Mouse (Mus musculus) limb, embryonic 14.5 days (tissue): Measurements from ENCODE around the gene Gm3336. TPM values are rescaled to one million over a fixed set of nuclear protein-coding genes. Genes with fewer than 3 reads are reported as not detected.

ENCODE experiments used
- ATAC-seq: fragments of 200-750 bp; cut with Nextera tagmentation; 2 replicates; pipeline ENCODE4 v1.8.0; 2017; ENCODE audit warnings: low read depth, moderate number of reproducible peaks, moderate TSS enrichment; ENCODE audit not compliant: low FRiP score
- DNase-seq: peaks from one replicate; pipeline ENCODE4 v3.0.0-alpha.2; 2015; ENCODE audit warnings: low spot score
- H3K27ac ChIP-seq: fragments of 300-500 bp; sonication (generic); replicated peaks from 2 replicates; pipeline ENCODE4 v1.5.1; 2014; ENCODE audit warnings: low read depth, mild to moderate bottlenecking, low read length, moderate library complexity, mixed read lengths
- H3K27me3 ChIP-seq: fragments of 300-500 bp; sonication (generic); 2 replicates; pipeline ENCODE4 v1.6.1; 2014; ENCODE audit warnings: low read length, mixed read lengths; ENCODE audit not compliant: control insufficient read depth, insufficient read depth
- H3K36me3 ChIP-seq: fragments of 300-500 bp; sonication (generic); 2 replicates; pipeline ENCODE4 v1.6.1; 2014; ENCODE audit warnings: mild to moderate bottlenecking, low read length, moderate library complexity, mixed read lengths; ENCODE audit not compliant: control insufficient read depth, insufficient read depth
- H3K4me1 ChIP-seq: fragments of 300-500 bp; sonication (generic); 2 replicates; pipeline ENCODE4 v1.6.1; 2014; ENCODE audit warnings: antibody characterized with exemption, low read length, mixed read lengths; ENCODE audit not compliant: control insufficient read depth, insufficient read depth
- H3K4me2 ChIP-seq: fragments of 300-500 bp; sonication (generic); replicated peaks from 2 replicates; pipeline ENCODE4 v1.6.1; 2014; ENCODE audit warnings: low read depth, mild to moderate bottlenecking, low read length, moderate library complexity; ENCODE audit not compliant: severe bottlenecking
- H3K4me3 ChIP-seq: fragments of 300-500 bp; sonication (generic); replicated peaks from 2 replicates; pipeline ENCODE4 v1.5.1; 2014; ENCODE audit warnings: low read length
- H3K9ac ChIP-seq: fragments of 300-500 bp; sonication (generic); 2 replicates; pipeline ENCODE4 v1.6.1; 2014; ENCODE audit warnings: mild to moderate bottlenecking, low read depth, low read length, moderate library complexity; ENCODE audit not compliant: severe bottlenecking
- H3K9me3 ChIP-seq: fragments of 300-500 bp; sonication (generic); 2 replicates; pipeline ENCODE4 v1.6.1; 2016; ENCODE audit warnings: low read length; ENCODE audit not compliant: control insufficient read depth
- POLR2A ChIP-seq: fragments of 200-500 bp; IDR thresholded peaks from 2 replicates; pipeline ENCODE4 v1.8.0; 2012; ENCODE audit warnings: inconsistent platforms, mild to moderate bottlenecking, moderate library complexity, borderline replicate concordance; ENCODE audit not compliant: insufficient read depth, insufficient read length; ENCODE audit errors: extremely low read depth
- WGBS: fragments of 180-500 bp; shearing (Covaris S2); extraction: QIAGEN DNeasy Blood & Tissue Kit; methylation state at CpG from one replicate; pipeline ENCODE4 v1.1.7; 2014; 5-methylcytosine and 5-hydroxymethylcytosine counted together
- polyA plus RNA-seq, 2 experiments: library from polyadenylated mRNA; depleted of rRNA in 1 of 2; stranded (reverse) in 1 of 2; unstranded in 1 of 2; fragments of >200 nt; fragmentation: Nextera tagmentation in 1 of 2; extraction: Ambion mirVana in 1 of 2; gene quantifications; 2 replicates each; pipeline versions ENCODE4 v1.2.1 to v1.2.3; 2012 to 2014

The Gm3336 gene
- polyA plus RNA-seq, 2 experiments, result not detected

DNA sequence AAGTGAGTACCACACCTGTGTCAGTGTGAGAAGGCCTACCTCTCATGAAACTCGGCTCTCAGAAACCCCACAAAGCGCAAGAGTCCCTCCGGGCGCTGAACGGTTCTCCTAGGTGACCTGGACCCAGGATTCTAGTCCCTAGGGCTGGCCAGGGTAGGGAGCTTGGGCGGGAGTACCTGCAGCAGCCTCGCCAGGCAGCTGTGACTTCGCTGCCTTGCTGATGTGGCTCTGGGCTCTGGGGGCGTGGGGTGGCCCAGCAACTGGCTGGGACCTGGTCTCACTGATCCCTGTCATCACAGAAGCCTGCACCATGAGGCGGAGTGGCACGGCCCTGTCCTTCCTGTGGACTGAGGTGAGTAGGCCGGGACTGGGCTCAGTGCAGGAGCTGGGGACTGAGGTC, 5.9 kb downstream of the Gm3336 start:
- no peak overlapping the region for H3K9ac ChIP-seq
- no peak overlapping the region for H3K4me2 ChIP-seq
- H3K27ac ChIP-seq, result no peak overlapping the region
- H3K4me1 ChIP-seq, result no peaks in the 10 kb centered on the region
- DNase-seq, result no peak
- peaks cover 15% of the 10 kb centered on the region; the same call in 1 of the 2 replicates for H3K27me3 ChIP-seq
- 81% methylated on average over 12 of the region's 12 CpGs for WGBS
- no peak overlapping the region for H3K4me3 ChIP-seq
- no peak for ATAC-seq
- no peaks in the 10 kb centered on the region for H3K36me3 ChIP-seq
- no peaks in the 10 kb centered on the region for H3K9me3 ChIP-seq
- no peak for TF ChIP-seq POLR2A

DNA sequence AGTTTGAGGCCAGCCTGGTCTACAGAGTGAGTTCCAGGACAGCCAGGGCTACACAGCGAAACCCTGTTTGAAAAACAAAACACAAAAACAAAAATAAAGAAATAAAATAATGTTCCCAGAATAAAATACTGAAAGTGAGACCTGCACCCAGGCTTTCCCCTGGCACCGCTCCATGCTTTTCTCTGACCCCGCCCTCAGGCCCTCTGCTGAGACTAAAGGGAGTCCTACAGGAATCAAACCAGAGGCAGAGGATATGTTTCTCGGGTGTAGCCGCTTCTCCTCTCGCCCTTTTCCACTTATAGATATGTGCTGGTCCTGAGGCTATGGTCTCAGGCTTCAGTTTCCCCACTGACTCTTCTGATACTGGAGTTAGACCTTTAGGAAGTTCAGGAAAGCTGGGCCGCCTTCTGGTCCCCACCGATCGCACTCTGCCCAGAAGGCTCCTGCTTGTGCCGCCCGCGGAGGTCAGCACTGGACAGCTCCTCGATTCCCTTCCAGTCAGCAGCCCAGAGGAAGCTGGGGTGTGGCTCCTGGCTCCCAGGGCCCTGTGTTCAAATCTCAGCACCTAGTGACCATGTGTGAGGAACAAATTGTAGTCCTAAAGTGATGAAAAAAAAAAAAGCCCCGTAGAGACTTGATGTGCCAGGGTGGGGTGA, 7.6 kb downstream of the Gm3336 start:
- no peaks in the 10 kb centered on the region for H3K36me3 ChIP-seq
- TF ChIP-seq POLR2A, result no peak
- peaks cover 32% of the 10 kb centered on the region for H3K27me3 ChIP-seq
- H3K9ac ChIP-seq, result no peak overlapping the region
- no peak overlapping the region for H3K4me2 ChIP-seq
- no peak overlapping the region for H3K27ac ChIP-seq
- DNase-seq (no peak), ATAC-seq (no peak)
- no peaks in the 10 kb centered on the region for H3K9me3 ChIP-seq
- 19% methylated on average over 14 of the region's 14 CpGs for WGBS
- H3K4me1 ChIP-seq, result no peaks in the 10 kb centered on the region
- H3K4me3 ChIP-seq, result no peak overlapping the region

DNA sequence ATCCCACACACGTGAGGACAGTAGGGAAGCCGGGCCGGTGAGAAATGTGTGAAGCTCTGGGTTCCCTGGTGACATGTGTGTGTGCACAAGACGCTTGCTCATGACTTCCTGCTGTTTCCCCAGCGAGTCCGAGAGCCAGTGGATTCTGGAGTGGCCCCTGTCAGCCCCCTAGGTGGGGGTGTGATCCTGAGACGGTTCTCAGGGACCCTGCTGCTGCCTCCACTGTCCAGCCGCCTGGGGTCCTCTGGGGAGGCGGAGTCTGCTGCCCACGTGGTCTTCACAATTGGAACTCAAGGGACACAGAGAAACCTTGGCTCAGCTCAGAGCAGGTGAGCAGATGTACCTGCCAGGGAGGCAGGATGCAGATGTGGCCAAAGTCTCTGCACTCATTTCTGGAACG, 8.4 kb downstream of the Gm3336 start:
- 46% methylated on average over 11 of the region's 11 CpGs for WGBS
- Histone ChIP-seq H3K9me3 (no peaks in the 10 kb centered on the region), H3K27ac (no peak overlapping the region), H3K36me3 (no peaks in the 10 kb centered on the region), H3K27me3 (peaks cover 33% of the 10 kb centered on the region), H3K4me1 (no peaks in the 10 kb centered on the region), H3K4me2 (no peak overlapping the region), H3K9ac (no peak overlapping the region), H3K4me3 (no peak overlapping the region)
- DNase-seq (no peak), ATAC-seq (no peak)
- TF ChIP-seq POLR2A, result no peak

DNA sequence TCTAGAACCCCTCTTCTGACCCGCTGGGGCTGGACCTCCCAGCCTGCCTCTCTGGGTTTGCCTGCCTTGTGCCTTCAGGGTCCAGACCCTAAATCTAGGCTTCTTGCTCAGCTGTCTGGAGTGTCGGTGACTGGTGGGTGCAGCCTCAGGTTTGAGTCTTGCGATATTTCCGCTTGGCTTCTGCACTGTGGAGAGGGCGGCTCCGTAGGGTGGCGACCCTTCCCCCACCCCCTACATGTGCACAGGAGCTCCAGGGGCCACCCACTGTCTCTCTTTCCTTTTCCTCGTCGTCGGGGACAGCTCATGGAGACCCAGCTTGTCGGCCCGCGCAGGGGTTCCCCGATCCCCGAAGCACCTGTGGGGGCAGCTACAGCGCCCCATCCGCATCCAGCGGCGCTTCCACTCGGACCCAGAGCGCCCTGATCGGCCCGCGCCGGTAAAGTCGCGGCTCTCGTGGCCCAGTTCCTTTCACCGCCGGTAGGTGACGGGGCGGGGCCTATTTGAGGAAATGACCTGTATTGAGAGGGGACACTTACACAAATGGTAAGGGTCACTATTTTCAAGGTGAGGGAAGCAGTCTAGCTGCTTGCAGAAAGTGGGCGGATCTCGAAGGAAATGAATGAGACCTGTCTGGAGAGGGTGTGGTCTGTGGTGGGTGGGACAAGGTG, 11.6 kb downstream of the Gm3336 start:
- peaks cover 38% of the 10 kb centered on the region for H3K27me3 ChIP-seq
- peak overlapping the region; percentile 31 for H3K4me2 ChIP-seq
- no peaks in the 10 kb centered on the region for H3K9me3 ChIP-seq
- H3K36me3 ChIP-seq, result no peaks in the 10 kb centered on the region
- H3K27ac ChIP-seq, result no peak overlapping the region
- DNase-seq (no peak), ATAC-seq (no peak)
- no peak for TF ChIP-seq POLR2A
- H3K4me3 ChIP-seq, result peak overlapping the region; percentile 18
- WGBS, result 4% methylated on average over 31 of the region's 34 CpGs
- H3K9ac ChIP-seq, result 0 out of 2 replicates have a peak overlapping the region, but pooled peaks have one; percentile 25
- no peaks in the 10 kb centered on the region for H3K4me1 ChIP-seq

DNA sequence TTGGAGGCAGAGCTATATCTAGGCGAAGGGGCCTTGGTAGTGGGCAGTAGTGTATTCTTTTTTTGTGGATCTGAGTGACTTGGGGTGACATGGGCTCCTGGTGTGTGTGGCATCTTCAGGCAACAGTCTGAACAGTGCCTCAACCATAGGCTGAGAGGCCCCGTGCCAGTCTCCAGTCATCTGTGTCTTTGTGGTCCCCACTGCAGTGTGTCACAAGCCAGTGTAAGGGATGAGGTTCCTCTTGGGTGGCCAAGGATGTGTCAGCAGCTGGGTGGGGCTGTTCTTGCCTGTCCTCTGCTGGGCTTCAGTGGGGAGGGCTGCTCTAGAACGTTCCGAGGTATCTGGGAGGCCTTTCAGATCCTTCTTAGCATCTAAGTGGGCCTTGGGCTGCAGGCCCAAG, 12.6 kb downstream of the Gm3336 start:
- ATAC-seq (no peak), DNase-seq (no peak)
- 87% methylated on average over 4 of the region's 4 CpGs for WGBS
- no peak overlapping the region for H3K4me3 ChIP-seq
- no peaks in the 10 kb centered on the region for H3K4me1 ChIP-seq
- no peak for TF ChIP-seq POLR2A
- H3K9ac ChIP-seq, result no peak overlapping the region
- no peak overlapping the region for H3K27ac ChIP-seq
- H3K9me3 ChIP-seq, result no peaks in the 10 kb centered on the region
- no peaks in the 10 kb centered on the region for H3K36me3 ChIP-seq
- H3K27me3 ChIP-seq, result peaks cover 38% of the 10 kb centered on the region
- no peak overlapping the region for H3K4me2 ChIP-seq

DNA sequence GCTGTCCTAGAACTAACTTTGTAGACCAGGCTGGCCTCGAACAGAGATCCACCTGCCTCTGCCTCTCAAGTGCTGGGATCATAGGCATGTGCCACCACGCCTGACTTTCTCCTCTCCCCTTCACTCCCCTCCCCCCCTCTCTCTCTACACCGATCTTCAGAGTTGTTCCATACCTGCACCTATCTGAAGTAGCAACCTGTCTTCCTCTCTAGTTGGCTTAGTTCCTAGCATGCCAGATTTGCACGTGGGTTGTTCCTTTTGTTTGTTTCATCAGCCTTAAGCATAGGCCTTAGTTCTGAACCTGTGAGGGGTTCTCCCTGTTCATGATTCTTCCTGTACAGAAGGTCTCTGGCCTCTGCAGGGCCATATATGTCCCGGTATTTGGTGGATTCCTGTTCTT, 19.4 kb downstream of the Gm3336 start:
- 68% methylated on average over 5 of the region's 5 CpGs for WGBS
- no peak for TF ChIP-seq POLR2A
- Histone ChIP-seq H3K27me3 (peaks cover 15% of the 10 kb centered on the region; the same call in 1 of the 2 replicates), H3K36me3 (no peaks in the 10 kb centered on the region), H3K27ac (no peak overlapping the region), H3K9me3 (no peaks in the 10 kb centered on the region), H3K4me2 (no peak overlapping the region), H3K4me1 (no peaks in the 10 kb centered on the region), H3K4me3 (no peak overlapping the region), H3K9ac (no peak overlapping the region)
- no peak for DNase-seq
- ATAC-seq, result no peak
